Mouse (Mus musculus): ENCODE measurements around the gene Gm49369. TPM values are rescaled to one million over a fixed set of nuclear protein-coding genes. Genes with fewer than 3 reads are reported as not detected.

The Gm49369 gene
- not detected in 2 replicates for polyA plus RNA-seq (2014; fragmentation: Nextera tagmentation; extraction: Ambion mirVana)

DNA sequence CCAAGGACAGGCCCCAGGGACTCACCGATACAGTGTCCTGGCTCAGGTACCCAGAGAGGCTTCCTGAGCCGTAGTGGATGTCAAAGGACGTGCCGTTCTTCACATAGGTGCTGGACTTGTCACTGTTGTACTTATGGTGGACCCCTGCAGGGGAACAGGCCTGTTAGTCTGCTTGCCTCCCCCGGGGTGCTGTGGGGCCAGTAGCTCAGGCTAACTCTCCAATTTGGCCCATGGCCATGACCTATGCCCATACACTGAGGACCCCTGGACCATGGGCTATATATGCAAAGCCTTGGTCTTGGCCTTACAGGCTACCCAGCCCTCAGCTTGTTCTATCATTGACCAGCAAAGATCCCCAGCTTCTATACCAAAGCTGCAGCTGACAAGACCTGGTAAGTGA is at the start of gene Gm49369:
Gene Gm49369 (minus strand): TSS at position 101 of the 400 bp plus-strand sequence.
- Histone ChIP-seq H3K4me3 (ENCODE audit: low read depth, low read length) (no peak within 1 kb of the TSS), H3K4me1 (replicated peaks; ENCODE audit: control insufficient read depth, insufficient read depth, low read length) (peaks cover 8% of the 10 kb centered on the region), H3K27me3 (ENCODE audit: control insufficient read depth, insufficient read depth, low read length) (no peaks in the 10 kb centered on the region), H3K36me3 (ENCODE audit: control insufficient read depth, insufficient read depth, low read length) (peaks cover 4% of the 10 kb centered on the region; the same call in 1 of the 2 replicates), H3K27ac (ENCODE audit: low read depth, low read length) (no peak within 1 kb of the TSS), H3K4me2 (ENCODE audit: low read depth, low read length, severe bottlenecking) (no peak within 1 kb of the TSS), H3K9ac (ENCODE audit: low read length) (no peak within 1 kb of the TSS), H3K9me3 (ENCODE audit: control insufficient read depth, low read length) (no peaks in the 10 kb centered on the region)
- 92% methylated on average over 5 of the region's 5 CpGs for WGBS
- DNase-seq (ENCODE audit: low spot score), result no peak
- ATAC-seq (replicated peaks; ENCODE audit: low FRiP score), result no peak

DNA sequence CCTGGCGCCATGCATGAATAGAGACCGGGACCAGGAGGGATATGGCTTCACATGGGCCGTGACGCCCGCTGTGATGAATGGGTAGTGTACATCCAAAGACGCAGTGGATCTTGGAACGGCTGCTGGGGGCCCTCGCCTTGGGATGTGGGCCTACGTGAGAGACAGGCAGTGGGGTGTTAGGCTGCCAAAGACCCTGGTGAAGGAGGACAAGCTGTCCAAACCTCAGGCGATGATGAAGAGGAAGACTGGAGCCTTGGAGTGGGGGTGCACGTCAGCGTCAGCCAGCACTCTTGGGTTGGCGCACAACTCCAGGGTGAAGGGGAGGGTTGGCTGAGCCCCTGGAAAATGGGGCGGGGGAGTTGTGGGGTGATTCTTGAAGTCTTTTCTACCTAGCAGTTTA is 48.6 kb upstream of the Gm49369 start:
- Histone ChIP-seq H3K4me3 (ENCODE audit: low read depth, low read length) (no peak overlapping the region), H3K9ac (ENCODE audit: low read length) (no peak overlapping the region), H3K27me3 (ENCODE audit: control insufficient read depth, insufficient read depth, low read length) (no peaks in the 10 kb centered on the region), H3K4me2 (ENCODE audit: low read depth, low read length, severe bottlenecking) (no peak overlapping the region), H3K27ac (ENCODE audit: low read depth, low read length) (no peak overlapping the region), H3K9me3 (ENCODE audit: control insufficient read depth, low read length) (no peaks in the 10 kb centered on the region), H3K36me3 (ENCODE audit: control insufficient read depth, insufficient read depth, low read length) (no peaks in the 10 kb centered on the region), H3K4me1 (replicated peaks; ENCODE audit: control insufficient read depth, insufficient read depth, low read length) (no peaks in the 10 kb centered on the region)
- no peak for DNase-seq (ENCODE audit: low spot score)
- no peak for ATAC-seq (replicated peaks; ENCODE audit: low FRiP score)
- WGBS, result 92% methylated on average over 14 of the region's 14 CpGs

DNA sequence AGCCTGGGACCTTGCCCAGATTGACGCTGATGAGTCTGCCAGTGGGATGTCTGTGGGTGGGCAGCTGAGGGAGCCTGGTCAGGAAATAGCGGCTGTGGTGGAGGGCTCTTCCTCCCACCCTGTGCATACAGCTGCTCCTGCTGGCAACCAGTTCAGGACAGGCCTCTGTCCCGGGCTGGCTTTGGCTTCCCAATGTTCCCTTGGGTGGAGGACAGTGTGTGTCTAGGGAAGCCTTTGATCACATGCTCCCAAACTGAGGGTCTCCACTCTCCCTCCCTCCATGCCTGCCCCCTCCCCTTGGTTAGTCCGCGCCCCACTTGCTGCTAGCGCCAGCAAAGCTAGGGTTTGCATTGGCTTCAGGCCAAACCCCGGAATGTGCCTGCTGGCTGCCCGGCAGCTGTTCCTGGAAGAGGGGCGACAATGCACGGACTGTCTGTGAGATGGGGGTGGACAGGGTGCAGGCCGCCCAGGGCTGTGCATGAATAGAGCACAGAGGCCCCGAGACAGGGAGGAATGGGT is 47.8 kb upstream of the Gm49369 start:
- no peak for ATAC-seq (replicated peaks; ENCODE audit: low FRiP score)
- no peak for DNase-seq (ENCODE audit: low spot score)
- no peaks in the 10 kb centered on the region for H3K36me3 ChIP-seq (ENCODE audit: control insufficient read depth, insufficient read depth, low read length)
- H3K9ac ChIP-seq (ENCODE audit: low read length), result no peak overlapping the region
- H3K27me3 ChIP-seq (ENCODE audit: control insufficient read depth, insufficient read depth, low read length), result no peaks in the 10 kb centered on the region
- no peaks in the 10 kb centered on the region for H3K9me3 ChIP-seq (ENCODE audit: control insufficient read depth, low read length)
- H3K4me1 ChIP-seq (replicated peaks; ENCODE audit: control insufficient read depth, insufficient read depth, low read length), result no peaks in the 10 kb centered on the region
- no peak overlapping the region for H3K27ac ChIP-seq (ENCODE audit: low read depth, low read length)
- H3K4me2 ChIP-seq (ENCODE audit: low read depth, low read length, severe bottlenecking), result no peak overlapping the region
- no peak overlapping the region for H3K4me3 ChIP-seq (ENCODE audit: low read depth, low read length)
- 78% methylated on average over 12 of the region's 12 CpGs for WGBS

DNA sequence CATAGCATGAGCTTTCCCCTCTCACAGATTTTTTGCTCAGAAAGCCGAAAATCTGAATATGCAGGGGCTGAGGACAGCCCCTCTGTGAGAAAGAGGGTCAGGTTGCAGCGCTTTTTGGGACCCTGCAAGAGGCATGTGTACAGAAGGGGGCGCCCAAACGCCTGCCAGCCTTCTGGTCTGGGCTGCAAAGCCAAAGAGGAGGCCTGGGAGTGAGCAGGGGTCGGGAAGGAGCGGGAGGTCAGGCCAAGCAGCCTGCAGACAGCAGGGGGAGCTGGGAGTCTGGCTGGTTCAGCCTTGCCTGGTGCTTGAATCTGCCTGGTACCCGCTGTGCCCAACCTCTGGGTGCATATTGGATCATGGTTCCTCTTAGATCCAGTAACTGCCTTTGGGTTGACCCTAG is 45.7 kb upstream of the Gm49369 start:
- Histone ChIP-seq H3K9ac (ENCODE audit: low read length) (no peak overlapping the region), H3K4me3 (ENCODE audit: low read depth, low read length) (no peak overlapping the region), H3K4me2 (ENCODE audit: low read depth, low read length, severe bottlenecking) (no peak overlapping the region), H3K36me3 (ENCODE audit: control insufficient read depth, insufficient read depth, low read length) (no peaks in the 10 kb centered on the region), H3K27ac (ENCODE audit: low read depth, low read length) (no peak overlapping the region), H3K9me3 (ENCODE audit: control insufficient read depth, low read length) (no peaks in the 10 kb centered on the region), H3K27me3 (ENCODE audit: control insufficient read depth, insufficient read depth, low read length) (no peaks in the 10 kb centered on the region), H3K4me1 (replicated peaks; ENCODE audit: control insufficient read depth, insufficient read depth, low read length) (no peaks in the 10 kb centered on the region)
- DNase-seq (ENCODE audit: low spot score) (peak; percentile 81), ATAC-seq (replicated peaks; ENCODE audit: low FRiP score) (no peak)
- 2% methylated on average over 7 of the region's 7 CpGs for WGBS

DNA sequence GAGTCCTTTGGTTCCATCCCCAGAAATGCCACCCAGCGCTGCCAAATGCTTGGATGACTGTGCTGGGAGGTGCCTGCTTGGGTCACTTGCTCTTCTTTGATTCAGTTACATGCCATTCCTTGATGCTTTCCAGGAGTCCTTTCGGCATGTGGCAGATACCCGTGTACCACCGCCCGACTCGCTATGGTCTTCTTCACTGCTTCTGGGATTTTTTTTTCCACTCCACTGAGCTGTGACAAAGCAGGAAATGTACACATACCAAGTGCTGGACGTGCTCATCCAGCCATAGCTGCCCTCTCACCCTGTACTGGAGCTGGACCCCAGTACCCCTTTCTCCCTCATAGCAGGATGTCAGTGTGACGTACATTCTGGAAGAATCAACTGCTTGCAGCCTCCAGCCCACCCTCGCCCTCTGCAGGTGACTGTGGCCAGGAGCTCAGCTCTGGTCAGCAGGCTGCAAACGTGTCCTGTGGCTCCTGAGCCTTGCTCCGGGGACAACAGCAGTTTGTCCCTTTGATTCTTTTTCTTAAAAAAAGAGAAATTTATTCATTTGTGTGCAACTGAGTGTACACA is 43.3 kb upstream of the Gm49369 start:
- Histone ChIP-seq H3K27ac (ENCODE audit: low read depth, low read length) (no peak overlapping the region), H3K4me1 (replicated peaks; ENCODE audit: control insufficient read depth, insufficient read depth, low read length) (no peaks in the 10 kb centered on the region), H3K27me3 (ENCODE audit: control insufficient read depth, insufficient read depth, low read length) (no peaks in the 10 kb centered on the region), H3K9me3 (ENCODE audit: control insufficient read depth, low read length) (no peaks in the 10 kb centered on the region), H3K36me3 (ENCODE audit: control insufficient read depth, insufficient read depth, low read length) (no peaks in the 10 kb centered on the region), H3K4me3 (ENCODE audit: low read depth, low read length) (no peak overlapping the region), H3K9ac (ENCODE audit: low read length) (no peak overlapping the region), H3K4me2 (ENCODE audit: low read depth, low read length, severe bottlenecking) (no peak overlapping the region)
- ATAC-seq (replicated peaks; ENCODE audit: low FRiP score), result no peak
- WGBS, result 52% methylated on average over 11 of the region's 11 CpGs
- no peak for DNase-seq (ENCODE audit: low spot score)

DNA sequence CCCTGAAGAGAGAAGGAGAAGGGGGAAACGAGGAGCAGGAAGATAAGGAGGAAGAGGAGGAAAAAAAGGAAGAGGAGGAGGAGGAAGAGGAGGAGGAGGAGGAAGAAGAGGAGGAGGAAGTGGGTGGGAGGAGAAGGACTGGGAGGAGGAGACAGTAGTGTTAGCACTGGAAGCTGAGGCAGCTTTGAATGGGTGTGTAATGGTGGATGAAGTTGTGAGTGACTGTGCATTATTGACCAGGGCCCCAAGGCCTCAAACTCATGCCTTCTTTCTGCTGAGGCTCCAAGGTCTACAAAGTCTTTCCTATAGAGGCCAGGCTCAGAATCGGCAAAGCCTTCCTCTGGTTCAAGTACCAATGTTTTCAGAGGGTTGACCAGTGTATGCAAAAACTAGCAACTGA is 39.4 kb upstream of the Gm49369 start:
- Histone ChIP-seq H3K27me3 (ENCODE audit: control insufficient read depth, insufficient read depth, low read length) (no peaks in the 10 kb centered on the region), H3K9me3 (ENCODE audit: control insufficient read depth, low read length) (no peaks in the 10 kb centered on the region), H3K4me3 (ENCODE audit: low read depth, low read length) (no peak overlapping the region), H3K4me2 (ENCODE audit: low read depth, low read length, severe bottlenecking) (no peak overlapping the region), H3K36me3 (ENCODE audit: control insufficient read depth, insufficient read depth, low read length) (no peaks in the 10 kb centered on the region), H3K4me1 (replicated peaks; ENCODE audit: control insufficient read depth, insufficient read depth, low read length) (no peaks in the 10 kb centered on the region), H3K27ac (ENCODE audit: low read depth, low read length) (no peak overlapping the region), H3K9ac (ENCODE audit: low read length) (no peak overlapping the region)
- ATAC-seq (replicated peaks; ENCODE audit: low FRiP score), result no peak
- WGBS, result 80% methylated on average over 2 of the region's 2 CpGs
- no peak for DNase-seq (ENCODE audit: low spot score)

DNA sequence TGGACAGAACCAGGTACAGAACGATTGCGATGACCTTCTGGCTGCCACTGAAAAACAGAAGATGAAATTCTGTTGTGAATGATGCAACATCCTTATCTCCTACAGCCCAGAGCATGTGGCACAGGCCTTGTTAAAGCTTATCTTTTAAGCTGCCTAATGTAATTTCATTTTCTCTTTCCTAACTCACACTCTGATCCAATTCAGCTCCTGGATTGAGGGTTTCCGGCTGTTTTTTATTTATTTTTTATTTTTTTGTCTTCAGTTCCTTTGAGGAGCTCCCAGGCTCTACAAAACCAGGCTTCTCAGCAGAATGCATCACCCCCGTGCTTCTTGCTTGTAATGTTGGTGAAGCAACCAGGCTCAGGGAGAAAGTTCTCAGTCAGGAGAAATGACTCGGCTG is 37.4 kb upstream of the Gm49369 start:
- H3K36me3 ChIP-seq (ENCODE audit: control insufficient read depth, insufficient read depth, low read length), result no peaks in the 10 kb centered on the region
- no peaks in the 10 kb centered on the region for H3K4me1 ChIP-seq (replicated peaks; ENCODE audit: control insufficient read depth, insufficient read depth, low read length)
- no peak overlapping the region for H3K9ac ChIP-seq (ENCODE audit: low read length)
- no peak overlapping the region for H3K27ac ChIP-seq (ENCODE audit: low read depth, low read length)
- H3K9me3 ChIP-seq (ENCODE audit: control insufficient read depth, low read length), result no peaks in the 10 kb centered on the region
- ATAC-seq (replicated peaks; ENCODE audit: low FRiP score) (no peak), DNase-seq (ENCODE audit: low spot score) (no peak)
- H3K4me2 ChIP-seq (ENCODE audit: low read depth, low read length, severe bottlenecking), result no peak overlapping the region
- no peak overlapping the region for H3K4me3 ChIP-seq (ENCODE audit: low read depth, low read length)
- WGBS, result 89% methylated on average over 5 of the region's 5 CpGs
- H3K27me3 ChIP-seq (ENCODE audit: control insufficient read depth, insufficient read depth, low read length), result no peaks in the 10 kb centered on the region

DNA sequence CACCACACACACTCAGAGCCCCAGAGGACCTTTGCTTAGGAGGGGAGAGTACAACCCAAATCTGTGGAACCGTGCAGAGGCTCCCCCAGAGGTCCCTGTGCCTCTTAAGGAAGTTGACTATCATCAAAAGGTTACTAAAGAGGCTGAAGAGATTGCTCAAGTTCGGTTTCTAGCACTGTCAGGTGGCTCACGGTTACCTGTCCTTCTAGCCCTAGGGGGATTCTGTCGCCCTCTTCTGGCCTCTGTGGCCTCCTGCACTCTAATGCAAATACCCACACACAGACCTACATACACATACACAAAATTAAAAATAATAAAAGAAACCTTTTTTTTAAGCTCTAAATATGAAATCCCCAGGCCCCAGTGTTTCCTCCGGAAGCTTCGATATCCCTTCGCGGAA is 36.2 kb upstream of the Gm49369 start:
- Histone ChIP-seq H3K9me3 (ENCODE audit: control insufficient read depth, low read length) (no peaks in the 10 kb centered on the region), H3K4me3 (ENCODE audit: low read depth, low read length) (no peak overlapping the region), H3K9ac (ENCODE audit: low read length) (no peak overlapping the region), H3K27me3 (ENCODE audit: control insufficient read depth, insufficient read depth, low read length) (no peaks in the 10 kb centered on the region), H3K27ac (ENCODE audit: low read depth, low read length) (no peak overlapping the region), H3K4me1 (replicated peaks; ENCODE audit: control insufficient read depth, insufficient read depth, low read length) (no peaks in the 10 kb centered on the region), H3K4me2 (ENCODE audit: low read depth, low read length, severe bottlenecking) (no peak overlapping the region), H3K36me3 (ENCODE audit: control insufficient read depth, insufficient read depth, low read length) (no peaks in the 10 kb centered on the region)
- ATAC-seq (replicated peaks; ENCODE audit: low FRiP score), result no peak
- 93% methylated on average over 8 of the region's 8 CpGs for WGBS
- DNase-seq (ENCODE audit: low spot score), result no peak

DNA sequence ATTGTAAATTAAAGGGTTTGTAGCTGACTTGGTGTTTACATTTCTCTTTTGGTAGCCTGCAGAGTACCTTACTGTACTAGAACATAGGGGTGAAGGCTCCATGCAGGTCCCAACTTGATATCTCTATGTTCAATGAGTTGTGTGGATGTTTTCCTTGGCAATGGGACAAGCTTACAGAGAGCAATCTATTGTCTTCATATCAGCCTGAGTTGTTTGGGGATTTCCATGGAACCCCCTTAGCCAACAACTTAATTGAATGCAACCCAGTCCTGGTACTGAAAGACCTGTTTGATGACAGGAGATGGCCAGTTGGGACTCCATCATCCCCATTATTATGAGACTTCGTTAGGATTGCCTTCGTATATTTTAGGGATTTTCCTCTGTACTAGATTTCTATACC is 35.6 kb upstream of the Gm49369 start:
- no peaks in the 10 kb centered on the region for H3K36me3 ChIP-seq (ENCODE audit: control insufficient read depth, insufficient read depth, low read length)
- ATAC-seq (replicated peaks; ENCODE audit: low FRiP score) (no peak), DNase-seq (ENCODE audit: low spot score) (no peak)
- 92% methylated on average over 2 of the region's 2 CpGs for WGBS
- no peaks in the 10 kb centered on the region for H3K27me3 ChIP-seq (ENCODE audit: control insufficient read depth, insufficient read depth, low read length)
- no peaks in the 10 kb centered on the region for H3K4me1 ChIP-seq (replicated peaks; ENCODE audit: control insufficient read depth, insufficient read depth, low read length)
- no peaks in the 10 kb centered on the region for H3K9me3 ChIP-seq (ENCODE audit: control insufficient read depth, low read length)
- no peak overlapping the region for H3K4me2 ChIP-seq (ENCODE audit: low read depth, low read length, severe bottlenecking)
- H3K9ac ChIP-seq (ENCODE audit: low read length), result no peak overlapping the region
- H3K27ac ChIP-seq (ENCODE audit: low read depth, low read length), result no peak overlapping the region
- no peak overlapping the region for H3K4me3 ChIP-seq (ENCODE audit: low read depth, low read length)
